Mouse (Mus musculus) urinary bladder, postnatal 10 days (tissue): ENCODE results near the gene Cmtm2a.
"Not testable (repeated sequence)": the region's sequence is repeated elsewhere in the genome, so short reads cannot be mapped to it uniquely, and the experiment has no call there.

Experiments
- DNase-seq: peaks from one replicate; pipeline ENCODE4 v3.0.0; 2022; ENCODE audit warnings: low spot score

Gene Cmtm2a

DNA sequence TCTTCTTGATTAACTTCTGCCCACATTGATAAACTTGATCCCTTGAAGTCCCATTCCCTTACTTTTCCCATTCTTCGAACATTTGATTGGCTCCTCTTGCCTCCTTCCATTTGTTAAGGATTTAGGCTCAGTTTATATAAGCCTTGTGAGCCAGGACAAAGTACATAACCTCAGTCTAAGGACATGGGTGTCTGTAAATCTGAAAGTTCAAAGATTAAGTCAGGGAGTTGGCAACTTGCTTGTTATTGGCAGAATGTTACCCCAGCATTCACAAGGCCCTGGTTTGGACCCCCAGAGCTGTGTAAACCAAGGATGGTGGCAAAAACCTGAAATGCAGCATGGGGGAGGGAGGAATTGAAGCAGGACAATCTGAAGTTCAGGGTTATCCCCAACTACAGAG lies 1.4 kb upstream of the Cmtm2a start:
- DNase-seq = no peak

DNA sequence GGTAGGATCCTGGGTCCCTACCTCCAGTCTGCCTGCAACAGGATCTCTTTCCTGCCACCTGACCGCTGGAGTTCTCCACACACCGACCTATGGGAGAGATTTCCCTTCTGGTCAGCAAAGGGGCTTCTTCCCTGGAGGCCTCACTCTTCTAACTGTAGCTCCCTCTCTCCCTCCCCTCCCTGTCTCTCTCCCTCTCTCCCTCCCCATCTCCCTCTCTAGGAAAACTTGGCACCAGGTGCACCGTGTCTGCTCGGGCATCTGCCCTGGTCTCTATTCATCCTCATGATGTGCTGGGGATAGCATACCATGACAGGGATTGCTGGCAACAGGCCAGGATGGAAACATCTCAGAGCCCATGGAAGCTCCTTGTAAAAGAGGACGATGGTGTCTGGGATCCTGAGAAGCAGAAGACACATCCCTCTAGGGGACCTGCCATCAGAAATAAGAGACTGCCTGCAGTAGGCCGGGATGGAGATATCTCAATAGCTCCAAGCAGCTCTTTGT lies 24.0 kb downstream of the Cmtm2a start:
- DNase-seq = no peak

DNA sequence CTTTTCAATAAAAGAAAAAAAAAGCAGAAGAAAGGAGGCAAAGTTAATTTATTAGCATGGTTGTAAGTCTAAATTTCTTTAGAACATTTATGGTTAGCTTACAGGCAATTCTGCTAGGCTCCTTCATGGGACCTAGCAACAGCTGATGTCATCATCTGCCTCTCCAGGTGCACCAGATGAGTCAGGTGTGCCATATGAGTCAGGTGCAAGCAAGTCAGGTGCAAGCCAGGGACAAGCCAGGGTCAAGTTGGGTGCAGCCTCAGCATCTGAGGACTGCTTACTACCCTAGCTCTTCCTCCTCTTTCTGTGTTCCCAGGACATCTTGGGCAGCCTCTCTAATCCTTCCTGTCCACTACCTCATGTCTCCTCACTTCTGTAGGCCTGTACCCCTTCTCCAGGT lies 24.6 kb downstream of the Cmtm2a start:
- no peak for DNase-seq

DNA sequence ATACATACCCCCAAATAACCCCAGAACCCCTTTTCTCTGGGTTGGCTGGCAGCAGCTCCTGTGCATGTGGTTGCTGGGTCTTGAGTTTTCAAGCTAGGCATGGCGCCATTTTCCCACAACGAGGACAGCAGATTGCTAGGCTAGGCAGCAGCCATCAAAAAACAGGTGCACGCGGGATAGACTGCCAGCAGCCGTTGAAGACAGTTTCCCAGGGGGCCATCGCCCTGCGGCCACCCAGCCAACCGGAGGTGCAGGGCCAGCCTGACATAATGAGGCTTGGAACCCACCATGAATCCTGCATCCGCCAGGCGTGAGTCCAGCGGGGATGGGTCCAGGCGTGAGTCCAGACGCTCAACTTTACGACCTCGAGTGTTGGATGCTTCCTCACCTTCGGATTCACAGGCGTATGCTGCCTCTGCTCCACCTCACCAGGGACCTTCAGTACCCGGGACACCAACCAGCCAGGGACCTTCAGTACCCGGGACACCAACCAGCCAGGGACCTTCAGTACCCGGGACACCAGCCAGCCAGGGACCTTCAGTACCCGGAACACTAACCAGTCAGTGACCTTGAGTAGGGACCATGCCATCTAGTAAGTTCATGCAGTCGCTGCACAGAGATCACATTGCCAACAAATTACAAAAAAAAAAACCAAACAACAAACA lies 28.6 kb downstream of the Cmtm2a start:
- DNase-seq = not testable (repeated sequence)

GRCm38 (mm10) chr8:104261802-104262201 lies 31.2 kb downstream of the Cmtm2a start:
- not testable (repeated sequence) for DNase-seq

DNA sequence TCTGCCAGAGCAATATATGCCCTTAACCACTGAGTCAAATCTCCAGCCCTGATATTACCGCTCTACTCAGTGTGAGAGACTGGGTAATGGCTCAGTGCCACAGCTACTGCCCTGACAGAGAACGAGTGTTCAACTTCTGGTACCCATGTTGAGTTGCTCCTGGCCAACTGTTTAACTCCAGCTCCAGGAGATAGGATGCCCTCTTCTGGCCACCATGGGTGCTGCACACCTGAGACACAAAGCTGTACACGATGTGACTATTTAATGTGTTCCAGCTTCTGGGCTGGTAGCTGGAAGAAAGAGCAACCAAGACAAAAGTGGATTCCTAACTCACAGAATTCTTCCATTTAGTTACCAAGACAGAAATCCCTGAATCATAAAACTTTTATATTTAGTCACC lies 40.0 kb downstream of the Cmtm2a start:
- DNase-seq = no peak

DNA sequence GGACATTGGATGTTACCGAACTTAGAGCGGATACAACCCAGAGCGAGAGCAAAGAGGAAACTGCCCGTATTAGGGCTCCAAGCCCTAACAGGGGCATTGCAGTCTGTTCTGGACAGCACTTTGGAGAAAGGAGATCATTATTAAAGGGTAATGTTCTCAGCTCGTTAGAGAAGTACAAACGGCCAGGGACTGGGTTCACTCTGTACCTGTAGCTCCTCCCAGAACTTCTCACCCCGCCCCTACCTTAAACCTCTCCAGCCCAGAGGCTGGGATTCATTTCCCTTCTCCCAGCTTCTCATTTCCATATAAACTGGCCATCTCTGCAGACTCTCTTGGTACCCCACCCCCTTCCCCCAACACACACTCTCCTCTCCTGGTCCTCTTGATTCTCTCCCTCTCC lies 41.5 kb downstream of the Cmtm2a start:
- DNase-seq = no peak

GRCm38 (mm10) chr8:104250439-104251367 lies 42.3 kb downstream of the Cmtm2a start, which contains the start of gene Cklf:
Cklf (plus strand) TSS chr8:104250861.
- DNase-seq = peak; percentile 29

DNA sequence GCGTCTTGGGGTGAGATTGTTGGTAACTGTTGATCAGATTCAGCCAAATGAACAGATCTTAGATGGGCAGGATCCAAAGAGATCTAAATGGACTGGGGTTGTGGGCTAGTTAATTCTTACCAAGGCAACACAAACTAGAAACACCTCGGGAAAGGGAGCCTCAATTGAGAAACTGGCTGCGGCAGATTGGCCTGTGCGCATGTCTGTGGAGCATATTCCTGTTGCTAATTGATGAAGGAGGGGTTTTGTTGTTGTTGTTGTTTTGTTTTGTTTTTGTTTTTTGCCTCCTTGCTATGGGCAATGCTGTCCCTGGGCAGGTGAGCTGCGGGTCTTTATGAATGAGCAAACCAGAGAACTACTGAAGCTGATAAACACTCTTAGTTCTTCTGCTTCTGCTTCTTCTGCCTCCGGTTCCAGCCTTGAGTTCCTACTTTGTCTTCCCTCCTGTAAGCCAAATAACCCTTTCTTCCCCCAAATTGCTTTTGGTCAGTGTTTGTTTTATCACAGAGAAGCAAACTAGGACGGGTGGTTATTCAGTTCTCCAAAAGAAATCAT lies 43.5 kb downstream of the Cmtm2a start:
- no peak for DNase-seq

DNA sequence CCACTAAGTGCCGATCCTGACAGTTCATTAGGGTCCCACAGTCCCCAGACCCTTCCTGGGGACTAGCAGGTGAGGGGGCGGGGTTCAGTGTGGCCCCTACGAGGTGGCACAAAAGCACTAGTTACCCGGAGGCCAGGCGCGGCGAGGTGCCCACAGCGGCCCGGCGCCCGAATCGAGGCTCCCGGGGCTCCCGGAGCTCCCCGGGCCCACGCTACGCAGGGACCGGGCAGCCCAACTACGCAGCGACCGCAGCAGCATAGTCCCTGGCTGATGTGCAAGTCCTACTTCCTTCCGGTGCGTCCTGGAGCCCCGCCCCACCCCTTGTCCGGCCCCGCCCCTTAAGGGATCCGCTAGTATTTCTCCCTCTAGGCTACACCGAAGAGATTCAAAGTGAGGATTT lies 44.7 kb downstream of the Cmtm2a start, which contains the start of gene Tk2:
Gene Tk2 (minus strand): TSS at position 283 of the 400 bp plus-strand sequence.
- peak; percentile 31 for DNase-seq

DNA sequence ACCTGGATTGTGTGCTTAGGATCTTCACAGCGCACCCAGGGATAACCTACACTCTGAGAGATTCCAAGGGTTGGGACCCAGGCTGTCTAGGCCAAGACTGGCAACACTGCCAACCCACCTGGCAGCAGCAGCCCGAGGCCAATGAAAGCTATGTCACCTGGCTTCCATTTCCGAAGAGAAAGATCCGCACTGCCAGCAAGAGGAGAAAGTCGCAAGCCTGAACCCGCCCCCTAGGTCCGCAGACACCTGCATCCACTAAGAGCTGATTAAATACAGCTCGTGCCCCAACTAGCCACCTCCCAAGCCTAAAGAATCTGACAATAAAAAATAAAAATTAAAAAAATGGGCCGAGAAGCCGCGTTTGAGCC lies 45.1 kb downstream of the Cmtm2a start:
- no peak for DNase-seq

DNA sequence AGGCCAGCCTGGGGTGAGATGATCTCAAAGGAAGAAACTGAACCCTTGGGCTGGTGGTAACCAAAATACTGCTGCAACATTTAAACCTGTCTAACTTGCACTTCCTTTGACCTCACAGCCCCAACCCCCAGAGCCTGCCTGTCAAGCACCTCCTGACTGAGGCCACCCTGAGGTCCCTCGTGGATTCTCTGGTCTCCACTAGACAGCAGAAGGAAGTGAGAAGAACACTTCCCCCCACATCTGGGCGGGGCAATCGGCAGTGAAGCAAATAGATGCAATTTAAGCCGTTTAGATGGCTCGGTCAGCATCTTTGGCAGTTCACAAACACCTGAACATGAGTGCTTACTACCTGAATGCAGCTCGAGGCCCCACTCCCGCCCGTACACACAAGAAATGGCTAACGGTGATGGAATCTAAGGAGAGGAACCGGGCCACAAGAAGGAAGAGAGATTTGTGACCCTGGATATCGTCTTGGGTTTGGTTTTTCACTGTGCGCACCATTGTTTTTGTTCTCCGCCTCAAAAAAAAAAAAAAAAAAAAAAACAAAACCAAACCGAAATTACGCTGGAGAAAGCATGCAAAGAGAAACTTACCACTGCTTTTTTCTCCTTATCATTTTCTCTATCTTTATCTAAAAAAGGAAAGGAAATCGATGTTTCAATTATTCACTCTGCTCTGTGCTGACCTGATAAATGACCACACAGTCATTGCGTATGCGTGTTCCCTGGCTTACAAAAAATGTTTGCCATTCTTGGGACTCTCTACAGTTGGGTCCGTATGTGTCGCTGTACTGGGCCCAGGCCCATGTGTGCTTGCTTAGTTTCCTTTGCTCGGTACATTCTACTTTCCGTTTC lies 45.7 kb downstream of the Cmtm2a start:
- no peak for DNase-seq

- no peak for DNase-seq
Measured at GRCm38 (mm10) chr8:104246621-104247020, 46.4 kb downstream of the Cmtm2a start.

DNA sequence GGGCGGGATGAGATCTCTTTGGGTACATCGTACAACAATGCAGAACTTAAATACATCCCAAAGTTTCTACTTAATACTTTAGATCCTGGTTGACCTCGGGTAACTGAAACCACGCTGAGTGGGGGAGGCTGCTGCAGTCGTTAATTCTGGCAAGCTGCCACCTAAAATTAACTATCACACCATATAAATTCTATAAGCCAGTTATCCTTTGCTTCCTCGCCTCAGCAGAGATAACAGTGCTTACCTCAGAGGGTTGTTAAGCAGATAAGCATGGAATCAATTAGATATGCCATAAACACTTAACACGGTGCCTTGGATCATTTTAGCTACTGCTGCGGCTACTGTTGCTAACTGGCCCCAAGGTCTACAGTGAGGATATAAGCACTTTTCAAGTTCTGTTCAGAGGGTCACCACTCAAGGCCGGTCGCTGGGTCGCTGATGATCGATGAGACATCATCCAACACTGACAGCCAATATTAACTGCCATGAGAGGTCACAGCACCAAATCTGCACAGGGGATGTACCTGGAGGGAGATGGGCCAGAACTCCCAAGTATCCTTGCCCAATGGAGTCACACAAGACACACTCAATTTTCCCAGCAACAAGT lies 50.8 kb downstream of the Cmtm2a start:
- DNase-seq = no peak

GRCm38 (mm10) chr8:104239418-104239861 lies 53.5 kb downstream of the Cmtm2a start:
- DNase-seq = no peak

- no peak for DNase-seq
Measured at GRCm38 (mm10) chr8:104234573-104234972, 58.4 kb downstream of the Cmtm2a start.

GRCm38 (mm10) chr8:104232919-104233318 lies 60.1 kb downstream of the Cmtm2a start:
- no peak for DNase-seq

DNA sequence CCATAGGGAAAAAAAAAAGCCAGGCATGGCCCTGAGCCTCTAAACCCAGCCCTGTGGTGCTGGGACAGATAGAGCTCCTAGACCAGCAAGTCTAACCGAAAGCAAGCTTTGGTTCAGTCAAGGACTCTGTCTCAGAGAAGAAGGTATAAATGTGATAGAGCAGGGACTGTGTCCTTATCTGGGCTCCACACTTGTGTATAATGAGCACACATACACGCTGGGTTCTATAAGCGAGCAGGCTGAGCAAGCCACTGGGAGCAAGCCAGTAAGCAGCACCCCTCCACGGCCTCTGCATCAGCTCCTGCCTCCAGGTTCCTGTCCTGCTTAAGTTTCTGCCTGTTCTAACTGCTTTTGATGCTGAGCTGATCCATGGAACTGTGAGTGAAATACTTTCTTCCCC lies 60.9 kb downstream of the Cmtm2a start:
- no peak for DNase-seq
